Mouse (Mus musculus) heart, adult 11 months (tissue): ENCODE measurements at regions not wholly inside any gene's neighbourhood (a gene's known extent, or its start where the extent isn't known, plus 50 kb on each side); places are given as distances from the start of the nearest gene placed in this dataset.

Source experiments
- DNase-seq: peaks from one replicate; pipeline ENCODE4 v3.0.0; 2022

DNA sequence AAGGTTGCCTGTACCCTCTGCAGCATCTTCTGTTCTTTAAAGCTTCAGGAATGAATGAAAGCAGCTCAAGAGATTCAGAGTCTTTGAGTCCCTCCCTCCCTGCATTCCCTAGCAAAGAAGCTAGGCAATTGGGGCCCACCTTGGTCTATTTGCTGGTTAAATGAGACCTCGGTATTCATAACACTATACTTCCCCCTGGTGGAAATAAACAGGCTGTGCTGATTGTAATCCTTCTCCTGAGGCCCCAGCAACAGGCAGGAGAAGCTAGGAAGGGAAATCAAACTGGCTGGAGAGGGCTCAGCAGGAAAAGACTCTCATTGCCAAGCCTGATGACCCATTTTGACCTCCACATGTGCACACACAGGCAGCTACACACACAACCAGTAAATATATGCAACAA lies 137.1 kb downstream of the Sh3bp4 start:
- no peak for DNase-seq

DNA sequence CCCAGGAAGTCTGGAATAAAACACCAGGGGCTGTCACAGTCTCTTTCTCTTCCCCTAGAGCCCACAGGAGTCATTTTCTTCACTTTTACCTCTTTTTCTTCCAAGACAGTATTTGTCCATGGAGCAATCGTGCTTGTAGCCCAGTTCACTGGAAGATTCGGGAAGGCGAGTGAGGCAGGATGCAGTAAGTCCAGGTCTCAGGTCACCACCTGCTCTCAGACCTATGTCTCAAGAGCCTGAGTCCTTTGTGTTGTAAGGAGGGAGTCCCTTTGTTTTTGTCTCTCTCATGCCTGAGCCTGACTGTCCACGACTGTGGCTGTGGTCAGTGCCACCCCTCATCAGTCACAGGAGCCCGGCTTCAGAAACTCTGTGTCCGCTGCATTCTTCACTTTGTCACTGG lies 140.9 kb downstream of the Sh3bp4 start:
- DNase-seq: peak; percentile 61

DNA sequence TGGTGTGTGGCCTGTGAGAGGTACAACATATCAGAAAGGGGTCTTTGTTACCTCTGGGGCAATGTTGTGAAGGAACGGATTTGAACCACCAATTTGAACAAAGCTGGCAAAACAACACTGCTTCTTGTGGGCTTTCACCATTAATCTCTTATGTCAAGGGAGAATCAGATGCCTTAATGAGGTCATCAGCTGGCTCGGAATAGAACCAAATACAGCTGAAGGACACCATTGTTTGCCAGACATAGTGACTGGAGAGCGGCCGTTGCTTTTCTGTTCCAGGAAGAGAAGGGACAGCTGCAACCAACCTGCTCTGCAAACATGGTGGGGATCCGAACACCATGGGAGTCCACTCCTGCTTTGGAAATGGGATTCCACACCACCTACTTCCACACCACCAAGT lies 158.2 kb downstream of the Sh3bp4 start:
- DNase-seq: no peak

DNA sequence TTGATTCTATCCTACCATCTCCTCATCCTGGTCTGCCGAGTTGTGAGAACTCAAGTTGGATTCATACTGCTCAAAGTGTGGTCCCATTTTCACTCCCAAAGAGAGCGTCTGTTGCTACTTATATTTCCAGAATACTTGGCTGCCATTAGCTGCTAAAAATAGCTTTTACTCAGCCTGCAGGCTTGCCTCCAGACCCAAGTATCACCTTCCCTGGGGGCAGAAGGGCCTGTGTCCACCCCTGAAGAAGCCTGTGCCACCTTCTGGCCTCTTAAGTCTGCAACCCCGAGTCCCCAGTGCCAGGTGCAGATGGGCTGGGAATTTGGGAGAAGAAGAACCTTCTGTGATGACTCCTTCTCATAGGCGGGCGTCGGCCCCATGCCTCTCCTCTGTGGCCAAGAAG lies 161.5 kb downstream of the Sh3bp4 start:
- no peak for DNase-seq

DNA sequence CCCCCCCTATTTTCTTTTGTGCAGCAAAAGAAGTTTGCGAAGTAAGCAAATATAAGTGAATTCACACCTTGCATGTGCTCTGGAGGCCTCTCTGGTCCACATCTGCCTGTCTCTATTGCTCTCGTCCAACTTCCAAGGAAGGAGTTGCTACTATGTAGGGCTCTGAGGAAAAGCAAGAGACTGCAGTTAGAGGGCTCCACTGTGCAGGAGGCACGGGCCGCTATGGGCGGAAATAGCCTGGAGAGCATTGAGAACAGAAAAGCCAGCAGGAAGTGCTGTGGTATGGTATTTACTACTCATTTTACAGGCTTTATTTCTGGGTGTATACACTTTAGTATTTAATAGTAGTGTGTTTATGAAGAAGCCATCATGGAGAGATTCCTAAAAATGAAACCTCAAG lies 162.2 kb downstream of the Sh3bp4 start:
- no peak for DNase-seq

DNA sequence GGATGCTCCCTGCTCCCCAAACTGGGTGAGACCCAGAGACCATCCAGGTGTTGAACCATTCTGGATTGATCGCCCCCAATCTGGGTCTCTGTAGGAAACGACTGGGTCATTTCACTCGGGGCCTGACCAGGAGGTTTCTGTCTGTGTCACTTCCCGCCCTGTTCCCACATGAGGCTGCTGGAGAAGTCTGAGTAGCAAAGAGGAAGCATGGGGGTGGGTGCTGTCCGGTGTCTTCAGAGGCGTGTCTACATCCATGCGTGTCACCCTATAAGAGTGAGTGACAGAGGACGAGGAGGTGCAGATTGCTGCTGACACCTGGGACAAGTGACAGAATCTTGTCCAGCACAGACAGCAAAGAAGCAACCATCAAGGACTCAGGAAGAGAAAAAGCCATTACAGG lies 164.7 kb downstream of the Sh3bp4 start:
- DNase-seq: peak; percentile 92

DNA sequence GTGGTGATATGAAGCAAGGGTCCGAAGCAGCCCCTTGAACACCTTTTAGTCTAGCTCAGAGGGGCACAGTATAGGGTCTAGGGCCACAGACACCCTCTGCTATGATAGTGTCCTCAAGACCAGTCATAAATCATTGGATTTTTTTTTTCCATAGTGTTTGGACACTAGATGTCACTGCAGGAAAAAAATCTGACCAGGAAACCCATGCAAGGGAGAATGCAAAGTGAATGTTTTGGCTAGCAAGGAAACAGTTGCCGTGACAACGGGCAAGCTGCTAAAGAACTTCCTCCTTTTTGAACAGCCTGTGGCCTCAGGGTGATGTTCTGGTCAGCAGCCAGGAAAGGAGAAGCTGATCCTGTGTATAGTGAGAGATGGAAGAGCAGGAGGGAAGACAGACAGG lies 165.1 kb downstream of the Sh3bp4 start:
- DNase-seq: peak; percentile 98

DNA sequence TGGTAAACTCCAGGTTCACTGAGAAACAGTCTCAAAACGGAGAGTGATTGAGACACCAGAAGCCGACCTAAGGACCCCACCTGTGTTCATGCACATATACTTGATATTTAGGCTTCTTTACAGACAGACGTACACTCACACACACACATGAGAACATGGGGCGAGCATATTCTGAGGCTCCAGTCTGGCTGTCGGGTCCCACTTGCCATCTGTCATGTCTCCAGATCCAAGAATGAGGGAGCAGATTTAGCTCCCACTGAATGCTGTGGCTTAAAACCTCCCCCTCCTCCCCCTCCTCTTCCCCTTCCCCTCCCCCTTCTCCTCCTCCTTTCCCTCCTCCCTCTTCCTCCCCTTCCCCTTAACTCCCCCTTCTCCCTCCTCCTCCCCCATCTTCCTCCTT lies 167.5 kb downstream of the Sh3bp4 start:
- no peak for DNase-seq

DNA sequence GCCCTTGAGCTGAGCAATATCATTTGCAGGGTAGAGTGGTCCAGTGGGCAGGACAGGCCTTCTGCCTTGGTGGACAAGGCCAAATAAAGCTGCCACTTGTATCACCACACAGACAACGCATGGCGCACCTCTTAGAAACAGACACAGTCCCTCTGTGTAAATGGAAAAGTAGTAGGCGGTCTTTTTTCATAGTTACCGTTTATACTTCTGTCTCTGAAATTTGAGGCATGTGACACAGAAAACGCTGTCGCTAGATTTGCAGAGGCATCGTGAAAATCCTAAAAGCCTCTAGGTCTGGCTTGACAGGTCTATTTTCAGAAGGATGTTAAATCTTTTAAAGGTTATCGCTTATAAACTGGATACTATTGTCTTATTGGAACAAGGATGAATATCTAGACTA lies 174.4 kb downstream of the Sh3bp4 start:
- DNase-seq: no peak

DNA sequence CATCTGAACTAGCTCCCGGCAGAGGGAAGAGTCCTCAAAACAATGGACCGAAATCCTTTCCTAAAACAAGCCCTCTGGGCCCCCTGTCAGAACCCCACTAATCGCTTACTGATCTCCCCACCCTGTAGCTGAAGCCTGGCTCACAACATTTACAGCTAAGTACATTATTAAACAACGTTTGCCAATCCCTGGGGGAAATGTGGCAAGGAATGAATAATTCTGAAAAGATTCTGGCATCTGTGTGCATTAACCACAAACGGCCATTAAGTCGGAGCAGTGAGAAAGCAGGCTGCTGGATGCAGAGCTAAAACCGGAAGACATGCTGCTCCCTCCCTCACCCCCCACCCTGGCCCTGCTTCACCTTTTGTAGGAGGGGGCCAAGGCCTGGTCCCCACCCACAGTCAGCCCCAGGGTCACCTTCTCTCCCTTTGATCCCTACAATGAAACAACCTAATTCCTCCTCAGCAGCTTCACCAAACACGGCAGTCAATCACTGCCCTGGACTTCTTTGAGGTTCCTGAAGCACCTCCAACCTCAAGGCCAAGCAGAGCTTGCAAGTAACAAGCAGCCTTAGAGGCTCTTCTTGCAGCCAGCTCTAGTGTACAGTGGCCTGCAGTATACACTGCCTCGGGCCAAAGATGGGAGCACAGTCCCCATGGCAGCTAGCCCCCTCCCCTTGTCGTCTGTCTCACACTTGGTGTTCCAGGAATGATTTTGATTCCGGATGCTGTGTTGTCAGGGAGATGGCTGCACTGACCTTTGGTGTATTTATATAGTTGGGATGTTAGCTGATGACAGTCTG lies 175.2 kb downstream of the Sh3bp4 start:
- no peak for DNase-seq

DNA sequence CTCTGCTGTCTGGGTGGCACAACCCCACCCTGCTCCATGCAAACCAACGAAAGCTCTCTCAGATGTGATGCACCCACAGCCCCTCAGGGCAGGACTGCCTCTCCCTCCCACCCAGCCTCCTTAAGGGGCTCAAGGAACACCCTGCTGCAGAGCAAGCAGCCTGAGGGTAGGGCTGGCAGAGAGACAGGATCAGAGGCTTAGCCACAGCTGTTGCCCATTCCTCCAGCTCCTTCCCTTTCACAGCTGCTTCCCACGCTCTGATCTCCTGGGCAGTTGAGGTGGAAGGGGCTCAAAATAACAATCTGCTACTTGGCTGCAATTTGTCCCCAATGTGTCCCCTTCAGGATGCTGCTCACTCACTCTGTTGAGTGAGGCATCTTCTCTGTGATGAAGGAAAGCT lies 181.5 kb downstream of the Sh3bp4 start:
- no peak for DNase-seq

DNA sequence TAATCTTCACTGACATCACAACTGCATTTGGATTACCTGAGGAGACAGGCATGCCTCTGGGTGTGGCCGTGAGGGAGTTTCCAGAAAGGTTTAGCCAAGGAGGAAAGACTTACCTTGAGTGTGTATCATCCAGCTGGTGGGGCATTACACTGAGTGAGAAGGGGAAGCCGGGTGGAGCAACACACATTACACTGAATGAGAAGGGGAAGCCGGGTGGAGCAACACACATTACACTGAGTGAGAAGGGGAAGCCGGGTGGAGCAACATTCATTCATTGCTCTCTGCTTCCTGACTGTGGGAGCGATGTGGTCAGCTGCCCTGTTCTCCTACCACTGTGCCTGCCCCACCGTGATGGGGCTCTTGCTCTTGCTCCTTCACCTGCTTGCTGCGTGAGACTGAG lies 182.3 kb downstream of the Sh3bp4 start:
- DNase-seq: no peak

DNA sequence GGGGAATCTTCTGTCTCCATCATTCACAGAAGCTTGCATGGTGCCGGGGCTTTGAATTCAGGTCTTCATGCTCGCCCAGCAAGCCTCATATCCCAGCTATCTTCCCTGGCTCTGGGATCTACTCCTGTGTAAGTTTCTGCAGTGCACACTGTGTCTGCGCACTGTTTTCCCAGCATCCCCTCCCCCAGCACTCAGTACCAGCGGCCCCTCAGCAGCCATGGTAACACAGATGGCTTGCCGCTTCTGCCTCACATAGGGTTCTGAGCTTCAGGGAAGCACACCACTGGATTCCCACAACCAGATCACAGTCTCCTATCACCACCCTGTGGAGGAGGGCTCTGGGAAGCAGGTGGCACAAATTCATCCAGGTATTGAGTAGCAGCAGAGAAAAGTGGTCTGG lies 187.7 kb downstream of the Sh3bp4 start:
- no peak for DNase-seq

DNA sequence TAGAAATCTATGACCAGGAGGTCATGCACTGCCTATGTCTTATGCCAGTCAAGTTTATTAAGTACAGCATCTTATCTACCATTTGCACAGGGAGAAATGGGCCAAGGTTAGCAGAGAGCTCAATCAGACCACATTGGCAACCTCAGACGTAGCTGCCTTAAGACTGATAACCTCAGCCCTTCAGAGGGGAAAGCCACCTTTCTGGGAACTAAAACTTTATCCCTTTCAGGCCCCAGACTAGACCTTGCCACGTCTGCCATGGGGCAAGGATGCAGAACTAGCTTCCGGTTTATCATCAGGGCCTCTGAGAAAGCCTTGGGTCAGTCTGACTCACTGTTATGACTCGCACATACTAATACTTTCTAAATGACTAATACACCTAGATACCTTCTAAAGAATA lies 188.8 kb upstream of the Agap1 start:
- DNase-seq: no peak

DNA sequence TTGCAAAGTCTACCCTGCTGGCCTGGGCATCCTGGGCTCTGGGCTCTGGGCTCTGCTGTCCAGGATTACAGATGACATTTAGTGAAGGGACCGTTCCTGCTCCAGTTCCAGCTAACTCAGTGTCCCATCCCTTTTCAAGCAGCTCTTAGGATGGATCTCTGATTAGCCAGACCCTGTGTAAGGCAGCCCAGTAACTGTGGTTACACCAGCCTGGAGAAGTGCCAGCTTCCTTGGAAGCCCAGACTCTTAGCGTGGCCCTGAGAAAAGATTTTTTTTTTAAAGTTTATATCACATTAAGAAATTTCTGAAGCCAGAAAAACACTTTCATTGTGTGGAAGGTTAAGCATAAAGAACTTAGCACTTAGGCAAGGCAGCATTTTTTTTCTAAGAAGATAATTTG lies 185.8 kb upstream of the Agap1 start:
- peak; percentile 78 for DNase-seq

DNA sequence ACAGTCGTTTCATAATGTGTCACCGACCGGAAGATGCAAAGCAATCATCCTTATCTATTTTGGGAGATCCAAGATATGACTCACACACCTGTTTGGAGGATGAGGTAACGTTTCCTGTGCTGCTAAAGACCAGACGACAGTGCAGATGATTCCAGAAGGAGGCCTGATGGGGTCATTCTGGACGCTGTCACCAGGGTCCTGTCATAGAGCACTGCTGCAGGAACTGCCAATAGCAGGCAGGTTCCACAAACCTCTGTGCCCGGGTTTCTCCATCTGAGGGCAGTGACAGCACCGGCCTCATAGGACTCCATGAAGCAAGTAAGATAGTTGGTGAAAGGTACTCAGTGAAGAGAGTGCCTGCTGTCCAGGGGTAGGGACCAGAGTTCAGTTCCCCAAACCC lies 182.9 kb upstream of the Agap1 start:
- peak; percentile 89 for DNase-seq

DNA sequence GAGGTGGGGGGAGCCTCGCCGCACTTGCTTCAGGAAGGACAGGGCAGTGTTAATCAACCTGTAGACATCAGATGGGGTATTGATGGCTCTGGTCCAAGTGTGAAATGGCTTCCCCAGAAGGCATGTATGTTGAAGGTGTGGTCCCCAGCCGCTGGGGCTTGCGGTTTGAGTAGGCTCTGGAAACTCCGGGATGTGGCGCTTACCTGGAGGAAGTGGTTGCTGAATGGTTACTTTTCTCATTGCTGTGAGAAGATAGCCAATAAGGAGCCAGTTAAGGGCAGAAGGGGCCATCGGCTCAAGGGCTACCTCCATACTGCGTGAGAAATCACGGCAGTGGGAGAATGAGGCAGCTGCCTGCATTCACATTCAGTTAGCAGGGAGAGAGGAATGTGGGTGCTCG lies 181.6 kb upstream of the Agap1 start:
- peak; percentile 82 for DNase-seq

DNA sequence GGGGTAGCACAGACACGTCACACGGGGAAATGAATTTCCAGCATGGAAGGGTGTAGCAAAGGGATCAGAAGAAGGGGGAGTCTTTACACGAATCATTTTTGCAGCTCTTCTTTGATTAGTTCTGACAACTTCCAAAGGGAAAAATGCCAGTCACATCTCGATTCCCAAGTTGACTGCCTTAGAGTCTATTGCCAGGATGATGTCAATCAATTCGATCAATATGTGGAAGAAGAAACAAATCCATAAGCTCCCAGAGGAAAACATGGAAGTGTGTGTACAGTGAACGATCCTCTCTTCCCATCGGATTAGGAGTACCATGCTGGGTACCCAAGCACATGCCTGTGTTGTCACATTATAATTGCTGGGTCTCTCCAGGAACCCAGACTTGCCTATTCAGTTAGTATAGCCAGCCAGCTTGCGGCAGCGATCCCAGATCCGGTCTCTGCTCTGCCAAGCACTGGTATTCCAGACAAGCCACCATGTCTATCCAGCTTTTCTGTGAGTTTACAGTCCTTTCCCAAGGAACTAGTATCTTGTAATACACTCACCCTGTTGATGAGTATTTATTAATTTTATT lies 180.7 kb upstream of the Agap1 start:
- DNase-seq: peak; percentile 78

DNA sequence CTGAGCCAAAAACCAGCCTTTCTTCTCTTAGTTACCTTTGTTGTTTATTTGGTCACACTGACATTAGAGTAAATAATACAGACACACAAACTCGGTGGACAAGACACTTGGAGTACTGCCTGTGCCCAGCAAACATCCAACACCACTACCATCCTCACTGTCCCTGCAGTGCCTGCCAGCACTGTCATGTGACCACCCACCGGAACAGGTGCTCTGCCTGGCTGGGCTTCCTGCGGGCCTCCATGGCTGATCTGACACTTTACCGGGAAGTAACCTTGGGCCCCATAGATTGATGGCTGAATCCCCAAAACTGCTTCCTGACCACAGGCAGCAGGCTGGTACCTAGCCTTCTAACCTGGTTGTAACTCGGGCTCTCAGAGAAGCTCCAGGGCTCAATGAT lies 175.2 kb upstream of the Agap1 start:
- DNase-seq: peak; percentile 83

DNA sequence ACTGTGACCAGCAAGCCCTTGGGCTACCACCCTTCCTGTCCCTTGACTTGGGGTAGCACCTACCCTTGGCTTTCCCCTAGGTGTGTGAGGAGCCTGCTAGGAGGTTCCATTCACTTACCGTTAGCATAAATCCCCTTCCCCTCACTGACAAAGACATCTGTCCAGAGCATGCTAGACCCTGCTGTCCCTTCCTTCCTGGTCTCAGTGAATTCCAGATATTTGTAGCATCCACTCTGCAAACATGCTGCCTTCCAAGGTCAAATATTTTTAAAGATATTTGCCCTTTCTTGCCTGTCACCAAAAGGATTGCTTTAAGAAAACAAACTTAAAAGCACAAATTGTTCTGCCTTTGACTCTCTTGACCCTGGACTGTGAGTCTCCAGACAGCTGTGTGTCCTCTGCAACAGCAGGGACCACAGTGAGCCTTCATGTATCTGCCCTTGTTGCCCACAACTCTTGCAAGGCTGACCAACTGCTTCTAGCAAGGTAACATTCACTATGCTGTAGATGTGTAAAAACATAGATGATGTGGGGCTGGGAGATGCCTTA lies 173.4 kb upstream of the Agap1 start:
- no peak for DNase-seq

DNA sequence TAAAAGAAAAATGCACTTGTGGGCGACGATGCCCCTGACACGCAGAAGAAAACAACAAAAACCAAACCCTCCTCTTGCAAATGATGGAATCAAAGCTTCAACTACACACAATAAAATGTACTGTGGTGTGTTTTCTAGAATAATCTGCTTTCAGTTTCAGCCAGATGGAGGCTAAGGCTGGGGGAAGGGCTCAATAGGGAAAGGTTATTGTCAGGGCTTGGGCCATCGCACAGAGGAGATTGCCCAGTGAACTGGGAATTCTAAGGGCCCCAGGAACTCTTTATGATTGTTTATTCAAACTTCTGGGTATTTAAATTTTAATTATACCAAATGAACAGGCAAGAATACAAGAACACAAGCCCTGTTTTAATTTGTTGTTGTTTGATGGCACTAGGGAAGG lies 169.6 kb upstream of the Agap1 start:
- peak; percentile 64 for DNase-seq

DNA sequence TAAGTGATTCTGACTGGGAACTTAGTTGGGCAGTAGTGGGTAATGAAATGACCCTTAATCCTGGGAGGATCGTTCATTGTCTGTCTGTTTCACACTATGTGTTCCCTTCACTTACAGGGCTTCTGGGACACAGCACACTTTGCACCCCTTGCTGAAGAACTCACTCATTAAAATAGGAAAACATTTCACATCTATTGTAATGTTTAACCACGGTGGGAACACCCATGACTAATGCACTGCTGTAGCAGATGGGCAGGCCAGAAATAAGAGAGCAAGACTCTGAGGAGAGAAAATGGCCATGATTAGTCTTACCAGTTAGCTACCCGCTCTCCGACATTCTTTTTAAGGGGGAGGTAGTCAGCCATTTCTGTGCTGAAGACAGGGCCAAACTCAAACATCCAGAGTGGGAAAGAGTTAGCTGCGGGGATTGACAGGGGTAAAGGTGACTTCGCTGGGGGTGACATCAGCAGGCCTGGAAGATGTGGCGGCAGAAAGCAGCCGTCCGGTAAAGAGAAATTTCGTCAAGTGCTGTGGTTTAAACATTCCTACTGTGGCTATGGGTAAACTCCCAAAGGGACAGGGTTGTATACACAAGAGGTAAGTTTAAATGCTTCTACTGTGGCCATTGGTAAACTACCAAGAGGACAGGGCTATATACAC lies 167.3 kb upstream of the Agap1 start:
- peak; percentile 64 for DNase-seq

DNA sequence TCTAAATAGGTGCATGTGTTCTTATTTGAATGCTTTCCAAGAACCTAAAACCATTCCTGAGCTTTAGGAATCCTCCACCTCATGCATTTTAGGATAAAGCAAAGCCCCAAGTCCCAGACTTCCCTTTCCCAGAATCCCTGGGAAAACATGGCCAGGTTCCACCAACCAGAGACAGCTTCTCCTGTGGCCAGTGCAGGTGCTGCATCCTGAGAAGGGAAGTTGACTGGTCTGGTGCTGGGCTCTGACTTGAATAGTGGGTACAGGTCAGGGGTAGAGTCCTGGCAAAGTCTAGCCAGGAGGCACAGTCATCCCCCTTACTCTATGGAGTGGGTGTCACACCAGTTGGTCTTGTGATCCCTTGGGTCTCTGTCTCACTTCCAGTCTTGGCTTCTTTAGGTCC lies 166.6 kb upstream of the Agap1 start:
- peak; percentile 71 for DNase-seq

DNA sequence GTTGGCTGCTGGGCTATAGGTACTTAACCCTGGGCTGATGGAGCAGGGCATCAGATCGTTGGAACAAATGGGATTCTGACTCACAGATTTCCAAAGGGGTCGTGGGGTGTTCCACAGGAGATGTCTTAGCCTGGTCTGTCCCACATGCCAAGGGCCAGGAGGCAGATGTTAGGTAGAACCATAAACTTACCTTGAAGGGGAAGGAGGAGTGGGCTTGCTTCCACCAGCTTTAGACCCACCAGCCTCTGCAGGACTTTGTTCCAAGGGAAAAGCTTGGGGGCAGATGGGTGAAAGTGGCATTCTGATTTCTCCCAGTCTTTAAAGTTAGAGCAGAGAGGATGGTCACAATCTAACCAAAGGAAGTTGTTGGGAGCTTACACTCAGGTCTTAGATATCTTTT lies 165.7 kb upstream of the Agap1 start:
- peak; percentile 78 for DNase-seq
